Mouse (Mus musculus) activated CD4-positive, CD25-positive, alpha-beta regulatory T cell, adult 9 weeks (primary cell): ENCODE data around the gene Sp2. TPM values are rescaled to one million over a fixed set of nuclear protein-coding genes. Genes with fewer than 3 reads are reported as not detected.

Source experiments
- polyA plus RNA-seq: library from polyadenylated mRNA; unstranded; fragments of 100-300 nt; shearing (Covaris generic); gene quantifications from one replicate; pipeline ENCODE4 v1.2.1, GENCODE M21; 2017

The Sp2 gene
- 62.9 TPM for polyA plus RNA-seq

GRCm38 (mm10) chr11:96982859-96983258 lies at the start of gene Sp2:
Gene Sp2, minus strand, starts transcription at chr11:96982959.

GRCm38 (mm10) chr11:97029686-97030417 lies 47.1 kb upstream of the Sp2 start, which contains the start of gene Scrn2:
Gene Scrn2, plus strand, starts transcription at chr11:97029938.

GRCm38 (mm10) chr11:97013121-97013670 lies 30.4 kb upstream of the Sp2 start, which contains the start of gene Sp6:
Gene Sp6, plus strand, starts transcription at chr11:97013394.

GRCm38 (mm10) chr11:96943746-96944304 lies 38.9 kb downstream of the Sp2 start, which contains the start of gene Pnpo:
Gene Pnpo, minus strand, starts transcription at chr11:96943986.

GRCm38 (mm10) chr11:96928088-96928487 lies 54.7 kb downstream of the Sp2 start, which contains the start of gene Prr15l:
Gene Prr15l, plus strand, starts transcription at chr11:96928104.

GRCm38 (mm10) chr11:96916044-96916884 lies 66.5 kb downstream of the Sp2 start, which contains the start of gene Cdk5rap3:
Gene Cdk5rap3, minus strand, starts transcription at chr11:96916496.

Other genes starting within 250 kb of the Sp2 start
- 35.1 TPM for gene Snx11, start 205.4 kb downstream of the Sp2 start, polyA plus RNA-seq
- gene Cbx1, start 193.8 kb downstream of the Sp2 start, polyA plus RNA-seq = 50.7 TPM
- gene Nfe2l1, start 153.0 kb downstream of the Sp2 start, polyA plus RNA-seq = 64.3 TPM
- gene Copz2, start 133.1 kb downstream of the Sp2 start, polyA plus RNA-seq = 0.40 TPM
- 86.8 TPM for gene Cdk5rap3, start 66.5 kb downstream of the Sp2 start, polyA plus RNA-seq
- gene Prr15l, start 54.9 kb downstream of the Sp2 start, polyA plus RNA-seq = 0.33 TPM
- gene Pnpo, start 39.0 kb downstream of the Sp2 start, polyA plus RNA-seq = 39.1 TPM
- 6.7 TPM for gene Sp6, start 30.4 kb upstream of the Sp2 start, polyA plus RNA-seq
- 16.8 TPM for gene Scrn2, start 47.0 kb upstream of the Sp2 start, polyA plus RNA-seq
- not detected for gene Lrrc46, start 58.4 kb upstream of the Sp2 start, polyA plus RNA-seq
- gene Mrpl10, start 58.6 kb upstream of the Sp2 start, polyA plus RNA-seq = 86.0 TPM
- gene Osbpl7, start 67.7 kb upstream of the Sp2 start, polyA plus RNA-seq = 37.7 TPM
- 9.1 TPM for gene Tbx21, start 132.4 kb upstream of the Sp2 start, polyA plus RNA-seq
- 0.11 TPM for gene Tbkbp1, start 168.5 kb upstream of the Sp2 start, polyA plus RNA-seq
- gene Kpnb1, start 204.9 kb upstream of the Sp2 start, polyA plus RNA-seq = 30.9 TPM